Mouse (Mus musculus): Measurements from ENCODE around the gene Adarb1. TPM values are rescaled to one million over a fixed set of nuclear protein-coding genes. Genes with fewer than 3 reads are reported as not detected.

Adarb1 gene
- polyA plus RNA-seq, 1 experiment = 4.5 TPM

DNA sequence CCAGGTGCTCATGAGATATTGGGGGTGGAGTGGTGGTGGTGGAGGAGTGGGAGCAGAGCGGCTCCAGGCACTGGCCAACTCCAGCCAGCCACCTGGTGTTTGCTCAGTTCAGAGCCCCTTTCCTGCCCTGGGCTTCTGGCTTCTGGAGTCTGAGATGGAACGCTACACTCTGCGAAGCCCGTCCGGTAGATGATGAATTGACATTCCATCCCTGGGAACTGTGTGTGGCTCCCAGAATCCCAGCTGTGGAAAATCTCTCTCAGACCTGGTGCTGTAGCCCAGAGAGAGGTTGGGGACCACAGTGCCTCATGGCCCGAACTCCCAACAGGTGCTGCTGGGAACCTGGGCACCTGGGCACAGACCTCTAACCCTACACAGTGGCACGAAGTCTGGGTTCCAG lies 170.4 kb downstream of the Adarb1 start:
- Histone ChIP-seq H3K79me2 (ENCODE audit: control insufficient read depth, insufficient read depth) (peaks cover 24% of the 10 kb centered on the region), H3ac (ENCODE audit: control insufficient read depth, insufficient read length) (no peak overlapping the region), H3K36me3 (ENCODE audit: control insufficient read depth, insufficient read depth) (no peaks in the 10 kb centered on the region), H3K4me2 (ENCODE audit: low read depth) (no peak overlapping the region), H3K4me3 (no peak overlapping the region), H3K27me3 (ENCODE audit: control insufficient read depth, insufficient read depth, insufficient read length) (no peaks in the 10 kb centered on the region)
- TF ChIP-seq MYOD1 (IDR thresholded peaks at IDR 0.05; ENCODE audit: control insufficient read depth in 1 of 3, insufficient read length in 2 of 3, low read depth in 2 of 3) = no peak
- no peak for TF ChIP-seq TCF3 (IDR thresholded peaks at IDR 0.05; ENCODE audit: insufficient read length, low read depth)
- TF ChIP-seq USF1 (IDR thresholded peaks at IDR 0.05; ENCODE audit: low read depth) = no peak
- TF ChIP-seq E2F4 (IDR thresholded peaks at IDR 0.05; ENCODE audit: insufficient read depth) = no peak
- no peak for TF ChIP-seq CEBPB (IDR thresholded peaks at IDR 0.05; ENCODE audit: insufficient read depth, poor library complexity, severe bottlenecking)
- TF ChIP-seq REST (IDR thresholded peaks at IDR 0.05; ENCODE audit: insufficient read depth, insufficient read length) = no peak
- no peak for TF ChIP-seq MAX (IDR thresholded peaks at IDR 0.05; ENCODE audit: low read depth)
- no peak for TF ChIP-seq SRF (IDR thresholded peaks at IDR 0.05; ENCODE audit: control insufficient read depth, insufficient read length, low read depth)
- TF ChIP-seq MYOG (IDR thresholded peaks at IDR 0.05; ENCODE audit: control insufficient read depth in 1 of 3, insufficient read depth in 1 of 3, insufficient read length in 2 of 3, low read depth in 2 of 3) = no peak
- no peak for TF ChIP-seq POLR2AphosphoS2 (IDR thresholded peaks at IDR 0.05; ENCODE audit: insufficient read length, low read depth)
- no peak for TF ChIP-seq POLR2A (IDR thresholded peaks at IDR 0.05; ENCODE audit: insufficient read length, low read depth)
- TF ChIP-seq TCF12 (IDR thresholded peaks at IDR 0.05; ENCODE audit: insufficient read depth, poor library complexity, severe bottlenecking) = no peak

DNA sequence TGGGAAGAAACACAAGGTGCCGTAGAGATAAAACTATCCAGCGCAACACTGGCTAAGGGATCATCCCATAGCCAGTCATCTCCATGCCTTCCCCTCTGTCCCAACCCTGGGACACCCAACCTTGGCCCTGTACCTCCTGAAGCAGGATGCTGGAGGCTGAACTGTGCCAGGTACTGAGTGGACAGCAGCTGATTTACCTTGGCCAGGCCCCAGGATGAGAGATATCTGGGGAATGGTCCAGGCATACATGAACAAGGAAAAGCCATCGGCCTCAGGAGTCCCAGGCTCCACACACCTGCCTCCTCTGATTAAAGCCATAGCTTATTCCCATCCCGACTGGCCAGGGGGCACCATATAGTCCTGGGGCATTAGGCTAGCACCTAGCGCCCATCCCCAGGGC lies 171.0 kb downstream of the Adarb1 start:
- no peaks in the 10 kb centered on the region for H3K36me3 ChIP-seq (ENCODE audit: control insufficient read depth, insufficient read depth)
- no peak for TF ChIP-seq MYOD1 (IDR thresholded peaks at IDR 0.05; ENCODE audit: control insufficient read depth in 1 of 3, insufficient read length in 2 of 3, low read depth in 2 of 3)
- no peak for TF ChIP-seq MAX (IDR thresholded peaks at IDR 0.05; ENCODE audit: low read depth)
- no peak for TF ChIP-seq TCF12 (IDR thresholded peaks at IDR 0.05; ENCODE audit: insufficient read depth, poor library complexity, severe bottlenecking)
- no peak for TF ChIP-seq SRF (IDR thresholded peaks at IDR 0.05; ENCODE audit: control insufficient read depth, insufficient read length, low read depth)
- no peak for TF ChIP-seq TCF3 (IDR thresholded peaks at IDR 0.05; ENCODE audit: insufficient read length, low read depth)
- TF ChIP-seq E2F4 (IDR thresholded peaks at IDR 0.05; ENCODE audit: insufficient read depth) = no peak
- no peak for TF ChIP-seq CEBPB (IDR thresholded peaks at IDR 0.05; ENCODE audit: insufficient read depth, poor library complexity, severe bottlenecking)
- TF ChIP-seq MYOG (IDR thresholded peaks at IDR 0.05; ENCODE audit: control insufficient read depth in 1 of 3, insufficient read depth in 1 of 3, insufficient read length in 2 of 3, low read depth in 2 of 3) = no peak
- no peak for TF ChIP-seq POLR2AphosphoS2 (IDR thresholded peaks at IDR 0.05; ENCODE audit: insufficient read length, low read depth)
- no peak for TF ChIP-seq USF1 (IDR thresholded peaks at IDR 0.05; ENCODE audit: low read depth)
- no peak for TF ChIP-seq REST (IDR thresholded peaks at IDR 0.05; ENCODE audit: insufficient read depth, insufficient read length)
- TF ChIP-seq POLR2A (IDR thresholded peaks at IDR 0.05; ENCODE audit: insufficient read length, low read depth) = no peak

DNA sequence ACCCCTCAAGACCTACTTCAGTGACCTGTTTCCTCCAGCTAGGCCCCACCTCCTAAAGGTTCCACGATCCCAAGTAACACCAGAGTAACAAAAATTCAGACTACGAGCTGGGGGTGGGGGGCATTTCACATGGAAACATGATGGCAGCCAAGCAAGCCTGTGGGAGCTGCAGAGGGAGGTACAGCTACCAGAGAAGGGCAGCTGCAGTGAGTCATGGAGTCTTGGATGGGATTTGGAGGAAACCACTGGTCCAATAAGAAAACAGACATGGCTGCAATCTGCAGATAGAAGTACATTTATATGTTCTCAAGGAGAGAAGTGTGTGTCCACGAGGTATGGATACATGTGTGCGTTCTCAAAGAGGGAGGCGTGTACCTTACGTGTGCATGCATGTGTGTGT lies 173.3 kb downstream of the Adarb1 start:
- TF ChIP-seq USF1 (IDR thresholded peaks at IDR 0.05; ENCODE audit: low read depth) (no peak), SRF (IDR thresholded peaks at IDR 0.05; ENCODE audit: control insufficient read depth, insufficient read length, low read depth) (no peak), TCF3 (IDR thresholded peaks at IDR 0.05; ENCODE audit: insufficient read length, low read depth) (no peak), MYOD1 (IDR thresholded peaks at IDR 0.05; ENCODE audit: control insufficient read depth in 1 of 3, insufficient read length in 2 of 3, low read depth in 2 of 3) (peak in 2 of 3 experiments; percentile 61 to 70), MYOG (IDR thresholded peaks at IDR 0.05; ENCODE audit: control insufficient read depth in 1 of 3, insufficient read depth in 1 of 3, insufficient read length in 2 of 3, low read depth in 2 of 3) (peak in 1 of 3 experiments; percentile 48), MAX (IDR thresholded peaks at IDR 0.05; ENCODE audit: low read depth) (no peak), CEBPB (IDR thresholded peaks at IDR 0.05; ENCODE audit: insufficient read depth, poor library complexity, severe bottlenecking) (no peak), E2F4 (IDR thresholded peaks at IDR 0.05; ENCODE audit: insufficient read depth) (no peak), REST (IDR thresholded peaks at IDR 0.05; ENCODE audit: insufficient read depth, insufficient read length) (no peak), POLR2A (IDR thresholded peaks at IDR 0.05; ENCODE audit: insufficient read length, low read depth) (no peak)
- Histone ChIP-seq H3K36me3 (ENCODE audit: control insufficient read depth, insufficient read depth) (no peaks in the 10 kb centered on the region), H3K79me2 (ENCODE audit: control insufficient read depth, insufficient read depth) (peaks cover 4% of the 10 kb centered on the region), H3ac (ENCODE audit: control insufficient read depth, insufficient read length) (no peak overlapping the region), H3K4me2 (ENCODE audit: low read depth) (no peak overlapping the region), H3K4me3 (no peak overlapping the region), H3K27me3 (ENCODE audit: control insufficient read depth, insufficient read depth, insufficient read length) (no peaks in the 10 kb centered on the region)

More for the DNA sequence above, 171.0 kb downstream of the Adarb1 start:
- Histone ChIP-seq H3K4me2 (ENCODE audit: low read depth) (no peak overlapping the region), H3K27me3 (ENCODE audit: control insufficient read depth, insufficient read depth, insufficient read length) (no peaks in the 10 kb centered on the region), H3ac (ENCODE audit: control insufficient read depth, insufficient read length) (no peak overlapping the region), H3K4me3 (no peak overlapping the region), H3K79me2 (ENCODE audit: control insufficient read depth, insufficient read depth) (peaks cover 24% of the 10 kb centered on the region)

DNA sequence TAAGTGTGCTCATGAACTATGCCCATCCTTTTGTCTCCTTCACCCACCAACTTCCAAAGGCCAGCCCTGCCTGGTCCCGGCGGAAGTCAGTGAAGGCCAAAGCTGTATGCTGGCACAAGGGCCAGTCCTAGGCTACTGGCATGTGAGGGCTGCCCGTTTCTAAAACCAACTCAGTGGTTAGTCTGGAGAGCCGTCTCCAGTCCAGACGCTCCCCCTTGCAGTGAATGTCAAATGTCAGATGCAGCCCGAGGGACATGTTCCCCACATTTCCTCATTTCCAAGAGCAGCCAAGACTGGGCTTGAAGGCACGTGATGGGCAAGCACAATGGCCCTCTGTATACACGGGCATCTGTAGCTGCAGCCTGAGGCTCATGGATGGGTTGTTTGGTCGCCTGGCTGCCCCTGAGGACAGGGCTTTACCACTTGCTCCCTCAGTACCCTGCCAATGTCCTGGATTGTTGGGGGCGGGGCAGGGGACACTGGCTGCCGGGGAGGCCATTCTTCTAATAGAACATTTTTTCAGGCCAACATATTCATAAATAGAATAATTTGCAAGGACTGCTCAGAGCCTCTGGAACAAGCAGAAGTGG lies 174.4 kb downstream of the Adarb1 start:
- TF ChIP-seq E2F4 (IDR thresholded peaks at IDR 0.05; ENCODE audit: insufficient read depth) (no peak), REST (IDR thresholded peaks at IDR 0.05; ENCODE audit: insufficient read depth, insufficient read length) (no peak), USF1 (IDR thresholded peaks at IDR 0.05; ENCODE audit: low read depth) (no peak), MYOD1 (IDR thresholded peaks at IDR 0.05; ENCODE audit: control insufficient read depth in 1 of 3, insufficient read length in 2 of 3, low read depth in 2 of 3) (no peak), MYOG (IDR thresholded peaks at IDR 0.05; ENCODE audit: control insufficient read depth in 1 of 3, insufficient read depth in 1 of 3, insufficient read length in 2 of 3, low read depth in 2 of 3) (no peak), TCF3 (IDR thresholded peaks at IDR 0.05; ENCODE audit: insufficient read length, low read depth) (no peak), POLR2AphosphoS2 (IDR thresholded peaks at IDR 0.05; ENCODE audit: insufficient read length, low read depth) (no peak), POLR2A (IDR thresholded peaks at IDR 0.05; ENCODE audit: insufficient read length, low read depth) (no peak), MAX (IDR thresholded peaks at IDR 0.05; ENCODE audit: low read depth) (no peak), SRF (IDR thresholded peaks at IDR 0.05; ENCODE audit: control insufficient read depth, insufficient read length, low read depth) (no peak), CEBPB (IDR thresholded peaks at IDR 0.05; ENCODE audit: insufficient read depth, poor library complexity, severe bottlenecking) (no peak), TCF12 (IDR thresholded peaks at IDR 0.05; ENCODE audit: insufficient read depth, poor library complexity, severe bottlenecking) (no peak)
- Histone ChIP-seq H3K27me3 (ENCODE audit: control insufficient read depth, insufficient read depth, insufficient read length) (no peaks in the 10 kb centered on the region), H3K79me2 (ENCODE audit: control insufficient read depth, insufficient read depth) (no peaks in the 10 kb centered on the region), H3K36me3 (ENCODE audit: control insufficient read depth, insufficient read depth) (no peaks in the 10 kb centered on the region), H3K4me2 (ENCODE audit: low read depth) (no peak overlapping the region), H3K4me3 (no peak overlapping the region), H3ac (ENCODE audit: control insufficient read depth, insufficient read length) (no peak overlapping the region)

Data from myocyte (in vitro differentiated cells).